Mouse (Mus musculus): ENCODE data around the gene Tbccd1. TPM values are rescaled to one million over a fixed set of nuclear protein-coding genes. Genes with fewer than 3 reads are reported as not detected.

Gene Tbccd1
- 31.2 and 33.6 TPM in 2 replicates for polyA plus RNA-seq (2014; fragmentation: Nextera tagmentation; extraction: Ambion mirVana)

- H3K4me2 ChIP-seq, result peak within 1 kb of the TSS; percentile 92
- H3K27me3 ChIP-seq (ENCODE audit: insufficient read depth, low read length), result no peaks in the 10 kb centered on the region
- peak within 1 kb of the TSS; percentile 89 for H3K9ac ChIP-seq
- peaks cover 15% of the 10 kb centered on the region for H3K36me3 ChIP-seq (ENCODE audit: insufficient read depth)
- H3K4me3 ChIP-seq (ENCODE audit: low read depth, low read length), result peak within 1 kb of the TSS; percentile 90
- H3K4me1 ChIP-seq (ENCODE audit: insufficient read depth), result peaks cover 6% of the 10 kb centered on the region
- peak; percentile 99 for DNase-seq
- no peaks in the 10 kb centered on the region for H3K9me3 ChIP-seq (ENCODE audit: low read depth, low read length)
- peak; percentile 100 for ATAC-seq (ENCODE audit: insufficient read depth)
- peak within 1 kb of the TSS; percentile 72 for H3K27ac ChIP-seq (ENCODE audit: low read depth)
- under 1% methylated on average over 61 of the region's 62 CpGs for WGBS
- no peak for TF ChIP-seq CTCF (IDR thresholded peaks at IDR 0.05; ENCODE audit: low read depth)
Measured at GRCm38 (mm10) chr16:22857431-22858113, at the start of gene Tbccd1, which contains the start of gene Dnajb11. Gene Tbccd1 (minus strand): TSS chr16:22857669. Gene Dnajb11 (plus strand): TSS chr16:22857845.

- Histone ChIP-seq H3K9me3 (ENCODE audit: low read depth, low read length) (no peaks in the 10 kb centered on the region), H3K4me3 (ENCODE audit: low read depth, low read length) (no peak overlapping the region), H3K27me3 (ENCODE audit: insufficient read depth, low read length) (no peaks in the 10 kb centered on the region), H3K4me2 (no peak overlapping the region), H3K27ac (ENCODE audit: low read depth) (no peak overlapping the region), H3K36me3 (ENCODE audit: insufficient read depth) (no peaks in the 10 kb centered on the region), H3K4me1 (ENCODE audit: insufficient read depth) (no peaks in the 10 kb centered on the region), H3K9ac (no peak overlapping the region)
- ATAC-seq (ENCODE audit: insufficient read depth) (no peak), DNase-seq (no peak)
- WGBS, result 49% methylated on average over 3 of the region's 3 CpGs
- TF ChIP-seq CTCF (IDR thresholded peaks at IDR 0.05; ENCODE audit: low read depth), result no peak
Measured at GRCm38 (mm10) chr16:22901326-22901725, 43.9 kb upstream of the Tbccd1 start.

- H3K9ac ChIP-seq, result no peak overlapping the region
- no peaks in the 10 kb centered on the region for H3K27me3 ChIP-seq (ENCODE audit: insufficient read depth, low read length)
- DNase-seq, result no peak
- no peak for ATAC-seq (ENCODE audit: insufficient read depth)
- H3K4me3 ChIP-seq (ENCODE audit: low read depth, low read length), result no peak overlapping the region
- no peaks in the 10 kb centered on the region for H3K36me3 ChIP-seq (ENCODE audit: insufficient read depth)
- no peaks in the 10 kb centered on the region for H3K4me1 ChIP-seq (ENCODE audit: insufficient read depth)
- H3K27ac ChIP-seq (ENCODE audit: low read depth), result no peak overlapping the region
- no peak for TF ChIP-seq CTCF (IDR thresholded peaks at IDR 0.05; ENCODE audit: low read depth)
- no peaks in the 10 kb centered on the region for H3K9me3 ChIP-seq (ENCODE audit: low read depth, low read length)
- no peak overlapping the region for H3K4me2 ChIP-seq
- WGBS, result 59% methylated on average over 10 of the region's 10 CpGs
Measured at GRCm38 (mm10) chr16:22899866-22900570, 42.5 kb upstream of the Tbccd1 start.

GRCm38 (mm10) chr16:22899346-22899745 lies 41.9 kb upstream of the Tbccd1 start:
- no peak for ATAC-seq (ENCODE audit: insufficient read depth)
- Histone ChIP-seq H3K27me3 (ENCODE audit: insufficient read depth, low read length) (no peaks in the 10 kb centered on the region), H3K4me1 (ENCODE audit: insufficient read depth) (no peaks in the 10 kb centered on the region), H3K27ac (ENCODE audit: low read depth) (no peak overlapping the region), H3K9me3 (ENCODE audit: low read depth, low read length) (no peaks in the 10 kb centered on the region), H3K9ac (no peak overlapping the region), H3K36me3 (ENCODE audit: insufficient read depth) (no peaks in the 10 kb centered on the region), H3K4me3 (ENCODE audit: low read depth, low read length) (no peak overlapping the region), H3K4me2 (no peak overlapping the region)
- DNase-seq, result no peak
- 50% methylated on average over 5 of the region's 5 CpGs for WGBS
- TF ChIP-seq CTCF (IDR thresholded peaks at IDR 0.05; ENCODE audit: low read depth), result no peak

- ATAC-seq (ENCODE audit: insufficient read depth) (no peak), DNase-seq (no peak)
- no peaks in the 10 kb centered on the region for H3K4me1 ChIP-seq (ENCODE audit: insufficient read depth)
- no peak for TF ChIP-seq CTCF (IDR thresholded peaks at IDR 0.05; ENCODE audit: low read depth)
- no peaks in the 10 kb centered on the region for H3K36me3 ChIP-seq (ENCODE audit: insufficient read depth)
- no peak overlapping the region for H3K4me3 ChIP-seq (ENCODE audit: low read depth, low read length)
- WGBS, result 53% methylated on average over 2 of the region's 2 CpGs
- no peaks in the 10 kb centered on the region for H3K9me3 ChIP-seq (ENCODE audit: low read depth, low read length)
- H3K27ac ChIP-seq (ENCODE audit: low read depth), result no peak overlapping the region
- no peak overlapping the region for H3K9ac ChIP-seq
- no peaks in the 10 kb centered on the region for H3K27me3 ChIP-seq (ENCODE audit: insufficient read depth, low read length)
- H3K4me2 ChIP-seq, result no peak overlapping the region
Measured at GRCm38 (mm10) chr16:22896618-22897017, 39.1 kb upstream of the Tbccd1 start.

- H3K9ac ChIP-seq, result no peak overlapping the region
- DNase-seq (no peak), ATAC-seq (ENCODE audit: insufficient read depth) (no peak)
- 68% methylated on average over 7 of the region's 8 CpGs for WGBS
- H3K9me3 ChIP-seq (ENCODE audit: low read depth, low read length), result no peaks in the 10 kb centered on the region
- TF ChIP-seq CTCF (IDR thresholded peaks at IDR 0.05; ENCODE audit: low read depth), result no peak
- no peaks in the 10 kb centered on the region for H3K36me3 ChIP-seq (ENCODE audit: insufficient read depth)
- H3K27me3 ChIP-seq (ENCODE audit: insufficient read depth, low read length), result no peaks in the 10 kb centered on the region
- no peaks in the 10 kb centered on the region for H3K4me1 ChIP-seq (ENCODE audit: insufficient read depth)
- H3K27ac ChIP-seq (ENCODE audit: low read depth), result no peak overlapping the region
- H3K4me2 ChIP-seq, result no peak overlapping the region
- H3K4me3 ChIP-seq (ENCODE audit: low read depth, low read length), result no peak overlapping the region
Measured at GRCm38 (mm10) chr16:22894095-22894494, 36.6 kb upstream of the Tbccd1 start.

GRCm38 (mm10) chr16:22891733-22892154 lies 34.3 kb upstream of the Tbccd1 start:
- DNase-seq (no peak), ATAC-seq (ENCODE audit: insufficient read depth) (no peak)
- H3K4me2 ChIP-seq, result no peak overlapping the region
- no peak overlapping the region for H3K27ac ChIP-seq (ENCODE audit: low read depth)
- H3K9ac ChIP-seq, result no peak overlapping the region
- no peak for TF ChIP-seq CTCF (IDR thresholded peaks at IDR 0.05; ENCODE audit: low read depth)
- no peaks in the 10 kb centered on the region for H3K27me3 ChIP-seq (ENCODE audit: insufficient read depth, low read length)
- no peaks in the 10 kb centered on the region for H3K4me1 ChIP-seq (ENCODE audit: insufficient read depth)
- no peaks in the 10 kb centered on the region for H3K9me3 ChIP-seq (ENCODE audit: low read depth, low read length)
- WGBS, result 71% methylated on average over 8 of the region's 8 CpGs
- no peak overlapping the region for H3K4me3 ChIP-seq (ENCODE audit: low read depth, low read length)
- H3K36me3 ChIP-seq (ENCODE audit: insufficient read depth), result no peaks in the 10 kb centered on the region

All from lung, embryonic 14.5 days (tissue).